Mouse (Mus musculus): Measurements from ENCODE around the gene Tmem115.

DNA sequence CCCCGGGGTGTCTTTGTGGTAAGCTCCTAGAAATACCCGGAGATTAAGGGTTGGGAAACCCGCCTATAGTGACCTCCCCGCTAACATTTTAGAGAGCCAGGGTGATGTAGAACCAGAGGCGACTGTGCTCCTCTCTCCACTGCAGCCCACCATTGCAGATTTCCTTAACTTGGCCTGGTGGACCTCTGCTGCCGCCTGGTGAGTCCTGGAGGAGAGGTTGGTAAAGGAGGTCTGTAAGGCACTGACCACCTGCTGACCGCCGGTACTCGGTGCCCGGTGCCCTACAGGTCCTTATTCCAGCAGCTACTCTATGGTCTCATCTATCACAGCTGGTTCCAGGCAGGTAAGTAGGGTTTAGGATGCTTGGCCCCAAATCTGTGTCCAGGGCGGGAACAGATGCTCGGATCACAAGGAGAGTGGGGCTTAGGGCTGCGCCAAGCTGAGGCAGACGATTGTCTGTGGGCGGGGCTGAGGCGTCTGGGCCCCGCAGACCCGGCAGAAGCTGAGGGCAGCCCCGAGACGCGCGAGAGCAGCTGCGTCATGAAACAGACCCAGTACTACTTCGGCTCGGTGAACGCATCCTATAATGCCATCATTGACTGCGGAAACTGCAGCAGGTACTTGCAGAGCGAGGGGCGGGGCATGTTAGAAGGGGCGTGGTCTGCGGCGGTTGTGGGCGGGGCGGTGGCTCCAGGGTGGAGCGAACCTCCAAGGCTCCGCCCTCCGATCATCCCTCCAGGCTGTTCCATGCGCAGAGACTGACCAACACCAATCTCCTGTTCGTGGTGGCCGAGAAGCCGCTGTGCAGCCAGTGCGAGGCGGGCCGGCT lies 7.3 kb upstream of the Tmem115 start:
- TF ChIP-seq CTCF (IDR thresholded peaks at IDR 0.05; ENCODE audit: low read depth) (no peak), EP300 (IDR thresholded peaks at IDR 0.05; ENCODE audit: low read depth) (no peak)
